Mouse (Mus musculus): ENCODE measurements at regions not wholly inside any gene's neighbourhood (a gene's known extent, or its start where the extent isn't known, plus 50 kb on each side); places are given as distances from the start of the nearest gene placed in this dataset.
"Not testable (repeated sequence)": the region's sequence is repeated elsewhere in the genome, so short reads cannot be mapped to it uniquely, and the experiment has no call there.

- DNase-seq (ENCODE audit: low spot score in 2 of 2) = no peak
These were observed 742.0 kb downstream of the Kcna4 start for GRCm38 (mm10) chr2:108032301-108033013.

GRCm38 (mm10) chr2:108033328-108034182 is 743.1 kb downstream of the Kcna4 start:
- peak in 1 of 2 experiments; percentile 9 for DNase-seq (ENCODE audit: low spot score in 2 of 2)

- peak in 1 of 2 experiments; percentile 9 for DNase-seq (ENCODE audit: low spot score in 2 of 2)
These were observed 744.4 kb downstream of the Kcna4 start for GRCm38 (mm10) chr2:108034882-108035281.

GRCm38 (mm10) chr2:108042086-108042485 is 751.6 kb downstream of the Kcna4 start:
- DNase-seq (ENCODE audit: low spot score in 2 of 2) = no peak

- DNase-seq (ENCODE audit: low spot score in 2 of 2) = no peak
These were observed 754.4 kb downstream of the Kcna4 start for GRCm38 (mm10) chr2:108044885-108045284.

GRCm38 (mm10) chr2:108045997-108046396 is 755.6 kb downstream of the Kcna4 start:
- DNase-seq (ENCODE audit: low spot score in 2 of 2) = no peak

- DNase-seq (ENCODE audit: low spot score in 2 of 2) = not testable (repeated sequence)
These were observed 772.3 kb downstream of the Kcna4 start for GRCm38 (mm10) chr2:108062751-108063150.

- no peak for DNase-seq (ENCODE audit: low spot score in 2 of 2)
These were observed 793.5 kb downstream of the Kcna4 start for GRCm38 (mm10) chr2:108083911-108084310.

GRCm38 (mm10) chr2:108090266-108090665 is 799.8 kb downstream of the Kcna4 start:
- no peak for DNase-seq (ENCODE audit: low spot score in 2 of 2)

- DNase-seq (ENCODE audit: low spot score in 2 of 2) = no peak
These were observed 806.6 kb downstream of the Kcna4 start for GRCm38 (mm10) chr2:108097026-108097425.

- DNase-seq (ENCODE audit: low spot score in 2 of 2) = no peak
These were observed 819.7 kb downstream of the Kcna4 start for GRCm38 (mm10) chr2:108110140-108110539.

GRCm38 (mm10) chr2:108145694-108146093 is 855.3 kb downstream of the Kcna4 start:
- no peak for DNase-seq (ENCODE audit: low spot score in 2 of 2)

GRCm38 (mm10) chr2:108148221-108148620 is 857.8 kb downstream of the Kcna4 start:
- DNase-seq (ENCODE audit: low spot score in 2 of 2) = no peak

- DNase-seq (ENCODE audit: low spot score in 2 of 2) = no peak
These were observed 865.8 kb downstream of the Kcna4 start for GRCm38 (mm10) chr2:108156189-108156588.

GRCm38 (mm10) chr2:108157731-108158130 is 867.3 kb downstream of the Kcna4 start:
- no peak for DNase-seq (ENCODE audit: low spot score in 2 of 2)

- no peak for DNase-seq (ENCODE audit: low spot score in 2 of 2)
These were observed 867.9 kb downstream of the Kcna4 start for GRCm38 (mm10) chr2:108158311-108158710.

- no peak for DNase-seq (ENCODE audit: low spot score in 2 of 2)
These were observed 870.4 kb downstream of the Kcna4 start for GRCm38 (mm10) chr2:108160865-108161264.

- no peak for DNase-seq (ENCODE audit: low spot score in 2 of 2)
These were observed 874.6 kb downstream of the Kcna4 start for GRCm38 (mm10) chr2:108165085-108165484.
